Mouse (Mus musculus): Measurements from ENCODE around the gene Litaf. TPM values are rescaled to one million over a fixed set of nuclear protein-coding genes. Genes with fewer than 3 reads are reported as not detected.

Gene Litaf
- total and polyA plus RNA-seq, 3 experiments = 97.5 to 178 (median 154) TPM

DNA sequence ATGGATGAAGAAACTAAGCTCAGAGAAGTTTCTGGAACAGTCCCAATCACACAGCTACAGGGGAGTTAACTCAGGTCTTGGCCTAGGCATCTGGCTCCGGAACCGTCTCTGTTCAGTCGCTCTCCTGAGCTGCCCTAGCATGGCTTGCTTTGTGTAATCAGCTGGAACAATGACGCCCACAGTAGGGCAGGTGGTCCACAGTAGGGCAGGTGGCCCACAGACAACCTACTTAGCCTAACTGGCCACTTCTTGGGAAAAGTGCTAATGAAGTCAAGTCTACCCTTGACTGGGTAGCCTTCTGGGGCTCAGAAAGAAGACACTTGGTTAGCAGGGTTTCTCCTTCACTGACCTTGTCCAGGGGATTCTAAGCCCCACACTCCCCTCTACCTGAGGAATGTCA, 55.7 kb downstream of the Litaf start:
- TF ChIP-seq ZKSCAN1 (IDR thresholded peaks at IDR 0.05; ENCODE audit: borderline replicate concordance, low read depth, low read length) = peak; percentile 91
- no peak for TF ChIP-seq E2F4 (IDR thresholded peaks at IDR 0.05; ENCODE audit: insufficient replicate concordance, low read depth, low read length)
- Histone ChIP-seq H3K27ac (ENCODE audit: insufficient read depth, low read depth) (no peak overlapping the region), H3K4me2 (ENCODE audit: insufficient read depth, low read depth, poor library complexity, severe bottlenecking) (no peak overlapping the region), H3K36me3 (replicated peaks in 1 of 2; ENCODE audit: control insufficient read depth in 1 of 2, insufficient read depth in 1 of 2, low read length in 1 of 2) (no peaks in the 10 kb centered on the region), H3K4me1 (ENCODE audit: control insufficient read depth in 1 of 2, insufficient read depth in 2 of 2) (peaks cover 46 to 93% of the 10 kb centered on the region in 2 experiments), H3K27me3 (replicated peaks) (no peaks in the 10 kb centered on the region), H3K4me3 (replicated peaks in 1 of 3; ENCODE audit: low read depth in 2 of 3, low read length in 2 of 3, poor library complexity in 1 of 3) (no peak overlapping the region), H3K9me3 (replicated peaks; ENCODE audit: low read length) (no peaks in the 10 kb centered on the region), H3K79me2 (replicated peaks; ENCODE audit: control insufficient read depth, extremely low read depth, insufficient read depth, poor library complexity, severe bottlenecking) (no peaks in the 10 kb centered on the region), H3K9ac (ENCODE audit: insufficient read depth, low read depth) (no peak overlapping the region)
- in situ Hi-C loops (cut with MboI; ENCODE audit: low pct_ligation_motif_present, low pct_unique_long_range_greater_than_20kb, low sequenced_read_pairs) = no loop called here
- dilution Hi-C loops (cut with MboI; ENCODE audit: extremely low pct_ligation_motif_present, extremely low pct_unique_long_range_greater_than_20kb, low sequenced_read_pairs) = no loop called here
- no peak for DNase-seq (ENCODE audit: extremely low read depth)

DNA sequence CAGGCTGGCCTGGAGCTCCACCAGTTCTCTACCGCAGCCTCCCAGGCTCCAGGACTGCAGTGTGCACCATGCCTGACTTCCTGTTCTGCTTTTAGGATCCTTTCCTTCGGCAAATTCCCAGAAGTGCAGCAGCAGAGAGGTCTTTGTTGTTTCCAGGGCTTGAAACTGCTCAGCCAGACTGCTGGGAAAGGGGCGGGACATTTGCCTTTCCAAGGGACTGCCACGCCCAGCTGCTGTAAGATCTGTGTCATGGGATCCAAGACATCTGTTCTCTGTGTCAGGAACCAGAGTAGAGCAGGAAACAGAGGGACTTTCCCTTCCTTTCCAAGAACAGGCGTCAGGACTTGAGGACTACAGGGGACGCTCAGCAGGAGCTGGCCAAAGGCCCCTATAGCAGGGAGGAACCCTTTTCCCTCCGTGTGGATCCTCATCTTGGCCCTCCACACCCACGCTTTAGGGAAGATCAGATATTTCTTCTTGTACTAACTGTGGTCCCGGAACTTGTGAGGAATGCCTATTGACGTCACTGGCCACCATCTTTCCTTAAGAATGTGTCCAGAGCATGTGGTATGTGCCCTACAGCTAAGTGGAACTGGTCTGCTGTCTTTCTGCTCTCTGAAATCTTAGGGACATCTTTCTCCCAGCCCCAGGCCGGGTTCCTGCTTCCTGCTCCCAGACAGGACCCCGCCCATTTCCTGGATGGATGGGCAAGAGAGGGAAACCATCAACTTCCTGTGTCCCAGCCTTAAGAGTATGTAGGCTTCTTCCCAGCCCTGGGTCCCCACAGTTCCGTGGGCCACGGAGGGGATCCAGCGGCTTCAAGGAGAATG, 57.6 kb downstream of the Litaf start:
- TF ChIP-seq USF1 (IDR thresholded peaks at IDR 0.05; ENCODE audit: low read depth, low read length) (no peak), ZC3H11A (IDR thresholded peaks at IDR 0.05; ENCODE audit: low read depth, low read length) (no peak), ETS1 (conservative IDR thresholded peaks at IDR 0.05; ENCODE audit: low read depth, low read length) (peak; percentile 73), MAX (IDR thresholded peaks at IDR 0.05; ENCODE audit: low read length) (peak; percentile 41; the same call in 1 of the 2 replicates), RCOR1 (conservative IDR thresholded peaks at IDR 0.05; ENCODE audit: low read depth, low read length) (0 out of 2 replicates have a peak, but pooled peaks have one; percentile 46), ZNF384 (IDR thresholded peaks at IDR 0.05; ENCODE audit: low read depth, low read length) (no peak), EP300 (IDR thresholded peaks at IDR 0.05; ENCODE audit: low read length) (peak; percentile 67), ELF1 (IDR thresholded peaks at IDR 0.05; ENCODE audit: low read depth, low read length) (peak; percentile 51), IRF4 (IDR thresholded peaks at IDR 0.05; ENCODE audit: low read depth, low read length) (peak; percentile 32; the same call in 1 of the 2 replicates), TCF12 (IDR thresholded peaks at IDR 0.05; ENCODE audit: low read depth, low read length) (peak; percentile 70), JUND (conservative IDR thresholded peaks at IDR 0.05; ENCODE audit: low read depth, low read length) (no peak), JUN (IDR thresholded peaks at IDR 0.05; ENCODE audit: insufficient read depth, low read depth, low read length) (no peak), MYC (IDR thresholded peaks at IDR 0.05; ENCODE audit: low read depth, low read length) (no peak), ZMIZ1 (IDR thresholded peaks at IDR 0.05; ENCODE audit: low read depth, low read length) (no peak), GABPA (IDR thresholded peaks at IDR 0.05; ENCODE audit: insufficient replicate concordance, low read depth, low read length) (no peak), MEF2A (IDR thresholded peaks at IDR 0.05; ENCODE audit: borderline replicate concordance, low read depth, low read length) (peak; percentile 47; the same call in 1 of the 2 replicates), CHD2 (IDR thresholded peaks at IDR 0.05; ENCODE audit: low read length) (0 out of 2 replicates have a peak, but pooled peaks have one; percentile 37), SIN3A (IDR thresholded peaks at IDR 0.05; ENCODE audit: low read length) (peak; percentile 69), BHLHE40 (IDR thresholded peaks at IDR 0.05; ENCODE audit: low read depth, low read length) (0 out of 2 replicates have a peak, but pooled peaks have one; percentile 34), PAX5 (IDR thresholded peaks at IDR 0.05; ENCODE audit: low read length) (no peak)
- dilution Hi-C loops (cut with MboI; ENCODE audit: extremely low pct_ligation_motif_present, extremely low pct_unique_long_range_greater_than_20kb, low sequenced_read_pairs) = no loop called here
- Histone ChIP-seq H3K79me2 (replicated peaks; ENCODE audit: control insufficient read depth, extremely low read depth, insufficient read depth, poor library complexity, severe bottlenecking) (no peaks in the 10 kb centered on the region), H3K36me3 (replicated peaks in 1 of 2; ENCODE audit: control insufficient read depth in 1 of 2, insufficient read depth in 1 of 2, low read length in 1 of 2) (no peaks in the 10 kb centered on the region), H3K9ac (ENCODE audit: insufficient read depth, low read depth) (no peak overlapping the region; the same call in 1 of the 2 replicates), H3K27ac (ENCODE audit: insufficient read depth, low read depth) (no peak overlapping the region), H3K4me3 (replicated peaks in 1 of 3; ENCODE audit: low read depth in 2 of 3, low read length in 2 of 3, poor library complexity in 1 of 3) (peak overlapping the region in 1 of 3 experiments; percentile 5), H3K4me2 (ENCODE audit: insufficient read depth, low read depth, poor library complexity, severe bottlenecking) (no peak overlapping the region), H3K27me3 (replicated peaks) (no peaks in the 10 kb centered on the region), H3K4me1 (ENCODE audit: control insufficient read depth in 1 of 2, insufficient read depth in 2 of 2) (peaks cover 35 to 76% of the 10 kb centered on the region in 2 experiments), H3K9me3 (replicated peaks; ENCODE audit: low read length) (peaks cover 11% of the 10 kb centered on the region)
- peak; percentile 70 for DNase-seq (ENCODE audit: extremely low read depth)
- in situ Hi-C loops (cut with MboI; ENCODE audit: low pct_ligation_motif_present, low pct_unique_long_range_greater_than_20kb, low sequenced_read_pairs) = no loop called here
